Mouse (Mus musculus): ENCODE data around the gene Btf3l4.

Gene Btf3l4

DNA sequence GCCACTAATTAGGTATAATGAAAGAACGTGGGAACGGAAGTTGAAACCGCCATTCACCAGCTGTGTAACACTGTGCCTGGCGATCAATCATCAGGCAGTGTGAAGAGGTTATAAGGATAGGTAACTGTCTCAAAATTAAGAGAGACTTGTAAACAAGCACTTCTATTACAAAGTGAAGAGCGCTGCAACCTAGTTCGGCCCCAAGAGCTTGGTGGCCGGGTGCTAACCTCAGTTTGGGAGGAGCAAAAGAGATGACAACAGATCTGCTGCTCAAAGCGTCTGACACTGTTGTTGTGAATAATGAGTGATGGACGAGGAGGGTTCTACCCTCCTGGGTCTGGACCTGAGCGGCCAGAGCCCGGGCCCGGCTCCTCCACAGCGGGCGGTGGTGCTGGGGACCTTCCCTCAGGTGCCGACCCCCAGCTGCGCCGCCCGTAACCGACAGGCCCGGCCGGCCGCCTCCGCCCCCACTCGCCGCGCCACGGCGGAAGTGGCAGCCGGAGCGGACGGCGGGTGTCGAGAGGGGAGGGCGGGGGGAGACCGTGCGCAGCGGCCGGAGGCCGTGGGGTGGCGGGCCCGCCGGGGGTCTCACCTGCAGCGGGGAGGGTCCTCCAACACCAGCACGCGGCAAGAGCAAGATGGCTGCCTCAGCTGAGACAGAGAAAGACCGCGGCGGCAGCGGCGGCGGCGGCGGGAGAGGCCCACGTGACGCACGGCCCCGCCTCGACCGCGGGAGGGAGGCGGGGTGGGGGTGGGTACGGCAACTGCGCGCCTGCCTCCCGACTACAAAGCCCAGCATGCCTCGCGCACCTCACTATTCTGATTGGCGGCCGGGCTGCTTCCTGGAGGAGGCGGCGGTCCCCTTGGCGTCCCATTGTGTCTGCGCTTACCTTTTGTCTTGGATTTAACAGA lies at the start of gene Btf3l4:
Btf3l4 (minus strand) TSS at position 699 of the 912 bp plus-strand sequence.
- peak; percentile 97 for DNase-seq (ENCODE audit: inconsistent ontology term)

DNA sequence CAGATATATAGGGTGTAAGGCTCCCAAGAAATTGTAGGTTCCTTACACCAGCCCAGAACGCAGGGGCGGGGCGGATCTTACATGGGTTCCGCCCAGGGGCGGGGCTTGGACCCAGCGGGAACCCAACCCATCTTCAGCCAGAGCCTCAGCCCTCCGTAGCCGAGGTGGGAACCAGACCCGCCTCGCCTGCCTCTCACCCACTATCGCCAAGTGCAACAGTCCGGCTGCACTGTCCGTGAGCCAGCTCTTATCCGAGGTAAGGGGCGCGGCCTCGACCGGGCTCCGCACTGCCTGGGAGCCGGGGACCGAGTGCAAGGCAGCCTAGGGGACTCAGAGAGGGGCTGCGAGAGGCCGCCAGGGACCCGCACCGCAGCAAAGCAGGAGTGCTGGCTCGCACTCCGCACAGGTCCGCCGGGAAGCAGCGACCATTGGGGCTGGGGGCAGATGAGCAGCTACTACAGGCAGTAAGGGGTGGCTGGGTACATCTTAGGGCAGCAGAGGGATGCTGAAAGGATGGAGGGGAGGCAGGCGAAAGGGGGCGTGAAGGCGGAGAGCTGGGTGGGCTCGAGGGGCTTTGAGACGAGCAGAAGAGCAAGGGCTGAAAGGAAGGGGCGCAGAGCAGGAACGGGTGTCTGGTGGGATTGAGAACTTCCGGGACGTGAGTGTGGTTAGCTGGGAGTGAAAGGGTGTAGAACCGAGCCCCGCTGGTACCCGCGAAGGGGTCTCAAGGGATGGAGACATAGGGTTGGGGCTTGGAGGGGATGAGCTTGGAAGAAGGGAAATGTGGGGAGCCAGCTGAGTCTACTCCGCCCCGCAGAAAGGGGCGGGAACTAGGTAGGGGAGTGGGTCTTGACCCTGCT lies 45.8 kb upstream of the Btf3l4 start, which contains the start of gene Rab3b:
Rab3b (plus strand) TSS at position 101 of the 860 bp plus-strand sequence.
- DNase-seq (ENCODE audit: inconsistent ontology term), result peak; percentile 68

DNA sequence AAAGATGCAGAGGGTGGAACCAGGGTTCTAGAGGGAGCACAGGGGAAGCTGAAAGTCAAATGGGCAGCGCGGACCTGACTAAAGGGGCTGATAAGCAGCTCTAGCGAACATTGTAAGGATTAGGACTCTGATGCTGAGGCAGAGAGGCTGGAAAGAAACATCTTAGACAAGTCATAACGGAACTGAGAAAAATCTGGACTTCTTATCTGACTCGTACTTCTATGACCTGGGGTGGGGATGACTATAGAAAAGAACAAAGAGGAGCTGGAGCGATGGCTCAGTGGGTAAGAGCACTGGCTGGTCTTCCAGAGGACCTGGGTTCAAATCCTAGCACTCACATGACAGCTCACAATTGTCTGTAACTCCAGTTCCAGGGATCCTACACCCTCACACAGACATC lies 44.5 kb upstream of the Btf3l4 start:
- DNase-seq (ENCODE audit: inconsistent ontology term), result no peak

DNA sequence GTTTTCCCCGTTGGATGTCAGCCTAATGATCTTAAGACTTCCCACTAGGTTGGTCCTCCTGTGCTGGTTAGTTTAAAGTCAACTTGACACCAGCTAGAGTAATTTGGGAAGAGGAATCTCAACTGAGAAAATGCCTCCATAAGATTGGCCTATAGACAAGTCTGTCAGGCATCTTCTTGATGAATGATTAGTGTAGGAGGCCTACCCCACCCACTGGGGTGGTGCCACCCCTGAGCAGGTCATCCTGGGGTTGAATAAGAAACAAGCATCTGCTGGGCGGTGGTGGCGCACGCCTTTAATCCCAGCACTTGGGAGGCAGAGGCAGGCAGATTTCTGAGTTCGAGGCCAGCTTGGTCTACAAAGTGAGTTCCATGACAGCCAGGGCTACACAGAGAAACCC lies 40.3 kb upstream of the Btf3l4 start:
- DNase-seq (ENCODE audit: inconsistent ontology term), result no peak

- peak; percentile 65 for DNase-seq (ENCODE audit: inconsistent ontology term)
Measured at GRCm38 (mm10) chr4:108869730-108870374, 36.4 kb upstream of the Btf3l4 start.

GRCm38 (mm10) chr4:108866806-108867205 lies 33.4 kb upstream of the Btf3l4 start:
- no peak for DNase-seq (ENCODE audit: inconsistent ontology term)

GRCm38 (mm10) chr4:108848505-108848848 lies 15.1 kb upstream of the Btf3l4 start, which contains the start of gene A730015C16Rik:
Gene A730015C16Rik (minus strand): TSS chr4:108848619.
- DNase-seq (ENCODE audit: inconsistent ontology term), result no peak

DNA sequence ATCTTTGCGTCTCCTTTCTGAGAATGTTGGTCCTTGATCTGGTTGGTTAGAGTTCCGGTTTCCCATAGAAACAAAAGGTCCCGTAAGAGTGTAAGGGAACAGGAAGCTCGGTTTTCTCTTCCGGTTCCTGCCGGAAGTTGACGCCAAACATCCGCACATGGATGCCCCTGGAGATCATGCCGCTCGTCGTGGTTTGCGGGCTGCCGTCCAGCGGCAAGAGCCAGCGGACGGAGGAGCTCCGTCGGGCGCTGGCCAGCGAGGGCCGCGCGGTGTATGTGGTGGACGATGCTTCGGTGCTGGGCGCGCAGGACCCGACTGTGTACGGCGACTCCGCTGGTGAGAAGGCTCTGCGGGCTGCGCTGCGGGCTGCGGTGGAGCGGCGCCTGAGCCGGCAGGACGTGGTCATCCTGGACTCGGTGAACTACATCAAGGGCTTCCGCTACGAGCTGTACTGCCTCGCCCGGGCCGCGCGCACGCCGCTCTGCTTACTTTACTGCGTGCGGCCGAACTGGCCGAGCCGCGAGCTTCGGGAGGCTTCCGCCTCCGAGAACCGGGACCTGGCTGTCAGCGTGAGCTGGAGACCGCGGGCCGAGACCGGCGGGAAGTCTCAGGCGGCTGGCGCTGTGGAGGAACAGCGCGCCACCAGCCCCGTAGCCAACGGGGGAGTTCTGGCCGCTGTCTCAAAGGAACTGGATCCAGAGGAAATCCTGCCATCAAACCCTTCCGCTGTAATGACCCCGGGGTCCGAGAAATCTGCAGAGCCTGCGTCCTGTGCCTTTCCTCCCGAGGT lies 14.5 kb upstream of the Btf3l4 start, which contains the start of gene Kti12:
Kti12 (plus strand) TSS at position 71 of the 790 bp plus-strand sequence.
- DNase-seq (ENCODE audit: inconsistent ontology term), result peak; percentile 79

DNA sequence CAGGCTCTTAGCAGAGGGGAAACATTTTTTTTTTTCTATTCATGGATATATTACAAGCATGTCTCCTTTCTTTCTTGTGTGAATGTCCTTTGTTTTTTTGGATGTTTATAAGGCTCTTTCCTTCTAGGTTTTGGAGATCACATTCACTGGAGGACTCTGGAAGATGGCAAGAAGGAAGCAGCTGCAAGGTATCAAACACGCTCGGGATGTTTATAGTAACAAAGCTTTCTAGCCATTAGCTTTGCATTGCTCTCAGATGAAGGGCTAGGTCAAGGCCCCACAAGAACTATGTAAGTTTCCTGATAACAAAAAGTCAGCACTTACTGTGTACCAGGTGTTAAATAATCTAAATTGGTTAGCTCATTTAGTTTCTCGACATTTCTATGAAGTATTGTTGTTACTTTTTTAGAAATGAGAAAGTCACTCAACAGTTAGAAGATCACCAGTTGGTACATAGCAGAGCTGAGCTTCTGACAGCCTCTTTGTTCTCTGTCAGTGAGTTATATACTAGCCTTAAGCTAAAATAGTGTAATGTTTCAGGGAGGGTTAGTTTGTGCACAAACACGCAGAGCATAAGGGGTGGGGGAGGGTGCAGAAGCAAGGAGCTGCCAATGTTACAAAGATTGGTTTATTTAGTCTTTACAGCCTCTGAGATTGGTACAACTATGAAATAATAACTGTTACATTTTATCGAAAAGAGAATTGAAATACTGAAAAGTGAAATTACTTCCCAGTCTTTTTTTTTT lies 12.6 kb upstream of the Btf3l4 start:
- no peak for DNase-seq (ENCODE audit: inconsistent ontology term)

- DNase-seq (ENCODE audit: inconsistent ontology term), result no peak
Measured at GRCm38 (mm10) chr4:108843336-108843735, 9.9 kb upstream of the Btf3l4 start.

DNA sequence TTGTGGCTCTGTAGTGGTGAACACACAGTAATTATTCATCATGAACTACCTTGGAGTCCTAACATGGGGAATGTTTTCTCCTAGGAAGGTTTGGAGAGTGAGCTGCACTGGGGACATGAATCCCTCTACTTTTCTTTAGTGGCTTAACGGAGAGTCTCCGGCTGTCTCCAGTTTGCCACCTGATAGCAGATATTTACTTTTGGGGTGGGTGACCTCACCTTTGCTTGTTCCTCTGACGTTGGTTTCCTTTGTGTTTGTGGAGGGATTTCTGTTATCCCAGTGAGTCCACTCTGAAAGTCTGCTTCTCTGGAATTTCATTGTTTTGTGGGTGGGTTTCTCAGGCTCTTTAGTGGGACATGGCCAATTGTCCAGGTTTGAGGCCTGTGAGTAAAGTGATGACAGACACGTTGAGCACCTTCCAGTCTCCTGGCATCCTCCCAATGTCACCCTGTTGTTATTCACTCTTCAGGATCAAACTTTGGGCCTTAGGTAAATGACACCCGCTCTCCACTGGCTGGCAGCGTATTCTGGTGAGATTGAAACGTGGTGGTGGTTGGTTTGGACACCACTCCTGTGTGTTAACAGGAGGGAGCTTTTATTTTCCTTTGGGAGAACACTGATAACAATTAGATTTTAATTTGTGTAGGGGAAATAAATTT lies 8.6 kb upstream of the Btf3l4 start:
- DNase-seq (ENCODE audit: inconsistent ontology term), result no peak

GRCm38 (mm10) chr4:108838031-108838430 lies 4.6 kb upstream of the Btf3l4 start:
- DNase-seq (ENCODE audit: inconsistent ontology term), result peak; percentile 77

DNA sequence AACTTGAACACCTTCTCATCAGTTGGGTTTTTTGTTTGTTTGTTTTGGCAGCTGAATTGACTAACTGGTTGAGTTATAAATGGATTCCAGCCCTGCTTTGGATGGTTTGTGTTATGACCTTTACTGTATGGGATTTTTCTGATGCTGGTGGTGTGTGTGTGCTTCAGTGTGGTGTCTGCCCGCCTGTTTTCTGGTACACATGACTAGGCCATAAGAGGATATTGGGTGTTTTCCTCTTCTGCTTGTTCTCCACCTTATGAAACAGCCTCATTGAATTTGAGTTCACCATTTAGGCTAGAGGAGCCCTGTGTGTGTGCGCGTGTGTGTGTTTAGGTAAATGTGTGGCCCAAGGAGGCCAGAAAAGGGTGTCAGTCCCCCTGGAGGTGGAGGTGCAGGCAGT lies 2.1 kb upstream of the Btf3l4 start:
- DNase-seq (ENCODE audit: inconsistent ontology term), result peak; percentile 24

DNA sequence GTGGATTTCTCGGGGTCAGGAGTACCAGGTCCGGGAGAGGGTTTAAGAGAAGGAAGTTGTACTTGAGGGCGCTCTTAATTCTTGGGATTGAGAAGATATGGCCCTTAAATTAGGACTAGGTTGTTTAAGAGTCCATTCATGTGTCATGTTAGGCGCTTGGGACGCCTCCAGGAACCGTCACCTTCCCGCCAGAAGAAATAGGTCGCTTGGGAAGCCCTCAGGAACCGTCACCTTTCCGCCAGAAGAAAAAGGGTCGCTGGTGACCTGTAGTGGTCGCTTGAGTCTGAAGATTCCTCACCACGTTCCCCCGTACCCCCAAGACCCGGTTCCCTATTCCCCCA lies 1.5 kb upstream of the Btf3l4 start:
- DNase-seq (ENCODE audit: inconsistent ontology term), result no peak

GRCm38 (mm10) chr4:108834115-108834970 lies 929 bp upstream of the Btf3l4 start, which contains the start of gene Txndc12:
Gene Txndc12 (plus strand): TSS chr4:108834601.
- peak; percentile 94 for DNase-seq (ENCODE audit: inconsistent ontology term)

- no peak for DNase-seq (ENCODE audit: inconsistent ontology term)
Measured at GRCm38 (mm10) chr4:108833828-108834114, 357 bp upstream of the Btf3l4 start.

- DNase-seq (ENCODE audit: inconsistent ontology term), result peak; percentile 73
Measured at GRCm38 (mm10) chr4:108830698-108831097, 2.7 kb downstream of the Btf3l4 start.

- DNase-seq (ENCODE audit: inconsistent ontology term), result no peak
Measured at GRCm38 (mm10) chr4:108826643-108827042, 6.8 kb downstream of the Btf3l4 start.

DNA sequence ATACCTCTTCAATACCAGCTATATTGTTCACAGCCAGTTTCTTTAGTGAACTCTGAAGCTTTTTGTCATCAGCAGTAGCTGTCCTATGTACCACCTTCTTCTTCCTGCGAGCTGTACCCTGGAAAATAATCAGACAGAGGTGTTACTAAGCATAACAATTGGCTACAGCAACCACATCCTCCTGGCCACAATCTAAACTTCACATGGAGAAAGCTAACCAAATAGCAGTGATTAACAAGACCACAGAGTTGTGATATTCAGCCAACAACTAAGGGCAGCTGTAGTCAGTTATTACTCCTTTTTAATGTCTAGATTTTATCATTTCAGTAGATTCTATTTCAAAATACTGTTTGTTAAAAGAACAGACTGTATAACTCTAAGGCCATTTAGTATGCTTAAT lies 7.3 kb downstream of the Btf3l4 start:
- no peak for DNase-seq (ENCODE audit: inconsistent ontology term)

Measured in Muller cell, postnatal 12 days (primary cell).